Mouse (Mus musculus) kidney, postnatal 0 days (tissue): Measurements from ENCODE around the gene Rpa1. TPM values are rescaled to one million over a fixed set of nuclear protein-coding genes. Genes with fewer than 3 reads are reported as not detected.
A peak's percentile ranks its signal among the peaks of the same experiment; 100 is the strongest.

Experiments used
- ATAC-seq: fragments of 200-750 bp; cut with Nextera tagmentation; replicated peaks from 2 replicates; pipeline ENCODE4 v1.8.0; 2017; ENCODE audit warnings: low read depth, moderate number of reproducible peaks, moderate TSS enrichment, moderate library complexity; ENCODE audit not compliant: low FRiP score
- DNase-seq: peaks from one replicate; pipeline ENCODE4 v3.0.0-alpha.2; 2016; ENCODE audit warnings: low spot score
- H3K27ac ChIP-seq: fragments of 300-500 bp; sonication (generic); 2 replicates; pipeline ENCODE4 v1.5.1; 2014; ENCODE audit warnings: mild to moderate bottlenecking
- H3K27me3 ChIP-seq: fragments of 300-500 bp; sonication (generic); 2 replicates; pipeline ENCODE4 v1.6.1; 2014; ENCODE audit warnings: low read length, mixed read lengths; ENCODE audit not compliant: insufficient read depth
- H3K36me3 ChIP-seq: fragments of 300-500 bp; sonication (generic); 2 replicates; pipeline ENCODE4 v1.6.1; 2014; ENCODE audit warnings: low read length, mixed read lengths; ENCODE audit not compliant: insufficient read depth
- H3K4me1 ChIP-seq: fragments of 300-500 bp; sonication (generic); replicated peaks from 2 replicates; pipeline ENCODE4 v1.6.1; 2014; ENCODE audit warnings: antibody characterized with exemption, low read length, mixed read lengths; ENCODE audit not compliant: insufficient read depth
- H3K4me2 ChIP-seq: fragments of 300-500 bp; sonication (generic); 2 replicates; pipeline ENCODE4 v1.6.1; 2014; ENCODE audit warnings: mild to moderate bottlenecking, low read length, moderate library complexity, mixed read lengths
- H3K4me3 ChIP-seq: fragments of 300-500 bp; sonication (generic); replicated peaks from 2 replicates; pipeline ENCODE4 v1.5.1; 2014; ENCODE audit warnings: low read depth, low read length
- H3K9ac ChIP-seq: fragments of 300-500 bp; sonication (generic); 2 replicates; pipeline ENCODE4 v1.6.1; 2014; ENCODE audit warnings: low read depth, low read length
- H3K9me3 ChIP-seq: fragments of 300-500 bp; sonication (generic); replicated peaks from 2 replicates; pipeline ENCODE4 v1.6.1; 2016; ENCODE audit warnings: low read length, inconsistent platforms, mixed read lengths
- CTCF ChIP-seq: IDR thresholded peaks from 2 replicates; pipeline ENCODE4 v1.5.1; 2016; ENCODE audit warnings: antibody characterized with exemption, low read depth, mild to moderate bottlenecking, moderate library complexity
- WGBS: fragments of 180-500 bp; shearing (Covaris S2); extraction: QIAGEN DNeasy Blood & Tissue Kit; methylation state at CpG from one replicate; pipeline ENCODE4 v1.1.7; 2014; 5-methylcytosine and 5-hydroxymethylcytosine counted together
- polyA plus RNA-seq: library from polyadenylated mRNA; unstranded; fragments of >200 nt; fragmentation: Nextera tagmentation; extraction: Ambion mirVana; gene quantifications from 2 replicates; pipeline ENCODE4 v1.2.1, GENCODE M21; 2015

Rpa1 gene
- polyA plus RNA-seq, 1 experiment from 2014 or later, result 70.7 TPM

DNA sequence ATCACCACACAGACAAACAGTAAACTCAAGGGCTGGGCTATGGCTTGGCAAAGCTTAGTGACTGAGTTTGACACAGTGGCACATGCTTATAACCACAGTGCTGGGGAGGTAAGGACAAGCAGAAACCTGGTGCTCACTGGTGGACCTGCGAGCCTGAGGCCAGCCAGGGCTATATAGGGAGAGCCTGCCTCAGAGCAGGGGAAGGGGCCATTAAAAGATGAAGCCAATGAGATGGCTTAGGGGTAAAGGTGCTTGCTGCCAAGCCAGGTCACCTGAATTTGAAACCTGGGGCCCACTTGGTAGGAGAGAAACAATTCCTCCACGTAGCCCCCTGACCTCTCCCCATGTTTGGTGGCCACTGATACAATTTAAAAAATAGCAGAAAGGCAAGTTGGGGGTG is 5.0 kb downstream of the Rpa1 start:
- H3K9ac ChIP-seq, result no peak overlapping the region
- WGBS, result 84% methylated on average over 2 of the region's 2 CpGs
- H3K4me2 ChIP-seq, result no peak overlapping the region
- H3K36me3 ChIP-seq, result peaks cover 12% of the 10 kb centered on the region
- TF ChIP-seq CTCF, result no peak
- DNase-seq, result no peak
- no peak overlapping the region for H3K4me3 ChIP-seq
- no peaks in the 10 kb centered on the region for H3K27me3 ChIP-seq
- ATAC-seq, result no peak
- no peaks in the 10 kb centered on the region for H3K9me3 ChIP-seq
- H3K4me1 ChIP-seq, result no peaks in the 10 kb centered on the region
- H3K27ac ChIP-seq, result no peak overlapping the region

DNA sequence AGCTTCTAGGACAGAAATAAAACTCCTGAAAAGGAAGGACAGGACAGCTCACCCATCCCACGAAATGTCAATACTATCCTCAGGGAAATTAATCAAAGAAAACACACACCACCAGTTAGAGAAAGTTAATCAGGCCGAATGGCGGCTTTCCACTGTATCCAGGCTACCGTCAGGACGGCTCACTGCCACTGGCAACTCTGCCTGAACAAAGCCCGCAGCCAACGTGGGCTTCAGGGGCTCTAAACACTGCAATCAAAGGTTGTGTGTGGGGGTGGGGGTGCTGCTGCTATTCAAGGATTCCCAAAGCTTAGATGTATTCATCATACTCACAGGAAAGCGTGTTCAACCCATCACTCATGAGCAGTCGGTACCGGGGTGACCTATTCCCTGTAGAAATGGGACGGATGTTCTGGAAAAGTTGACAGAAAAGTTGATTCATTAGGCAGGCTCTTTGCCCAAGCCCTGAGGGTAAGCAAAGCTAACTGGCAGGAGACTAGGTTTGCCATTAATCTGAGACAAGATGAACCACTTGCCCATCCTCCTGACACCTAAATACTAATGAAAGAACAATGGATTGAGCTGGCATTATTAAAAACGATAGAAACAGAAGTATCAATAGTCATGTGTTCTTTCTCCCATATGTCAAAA is 7.3 kb downstream of the Rpa1 start:
- Histone ChIP-seq H3K4me1 (no peaks in the 10 kb centered on the region), H3K36me3 (peaks cover 22% of the 10 kb centered on the region), H3K4me2 (no peak overlapping the region), H3K27ac (0 out of 2 replicates have a peak overlapping the region, but pooled peaks have one; percentile 50), H3K9ac (no peak overlapping the region), H3K27me3 (no peaks in the 10 kb centered on the region), H3K9me3 (no peaks in the 10 kb centered on the region), H3K4me3 (no peak overlapping the region)
- DNase-seq, result no peak
- TF ChIP-seq CTCF, result no peak
- 82% methylated on average over 12 of the region's 12 CpGs for WGBS
- no peak for ATAC-seq

DNA sequence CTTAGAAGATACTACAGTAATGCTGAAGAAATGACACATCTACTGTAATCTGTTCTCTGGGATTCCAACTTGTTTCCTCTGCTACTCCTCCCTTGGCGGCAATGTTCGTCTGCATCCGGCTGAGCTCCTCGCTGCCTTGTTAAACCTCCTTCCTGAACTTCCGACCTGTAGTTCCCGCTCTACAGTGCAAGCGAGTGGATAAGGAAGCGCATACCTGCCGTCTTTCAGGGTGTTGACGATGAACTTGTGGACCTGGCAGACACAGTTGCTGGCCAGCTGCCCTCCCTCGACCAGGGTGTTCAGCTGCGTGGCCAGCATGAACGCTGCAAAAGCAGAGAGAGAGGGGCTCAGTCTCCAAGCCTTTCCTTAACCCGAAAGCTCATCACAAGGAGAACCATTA is 8.0 kb downstream of the Rpa1 start:
- DNase-seq (no peak), ATAC-seq (no peak)
- Histone ChIP-seq H3K4me3 (no peak overlapping the region), H3K27ac (peak overlapping the region; percentile 50; the same call in 1 of the 2 replicates), H3K9ac (no peak overlapping the region), H3K27me3 (no peaks in the 10 kb centered on the region), H3K9me3 (no peaks in the 10 kb centered on the region), H3K4me2 (no peak overlapping the region), H3K36me3 (peaks cover 22% of the 10 kb centered on the region), H3K4me1 (no peaks in the 10 kb centered on the region)
- TF ChIP-seq CTCF, result no peak
- 80% methylated on average over 14 of the region's 14 CpGs for WGBS

DNA sequence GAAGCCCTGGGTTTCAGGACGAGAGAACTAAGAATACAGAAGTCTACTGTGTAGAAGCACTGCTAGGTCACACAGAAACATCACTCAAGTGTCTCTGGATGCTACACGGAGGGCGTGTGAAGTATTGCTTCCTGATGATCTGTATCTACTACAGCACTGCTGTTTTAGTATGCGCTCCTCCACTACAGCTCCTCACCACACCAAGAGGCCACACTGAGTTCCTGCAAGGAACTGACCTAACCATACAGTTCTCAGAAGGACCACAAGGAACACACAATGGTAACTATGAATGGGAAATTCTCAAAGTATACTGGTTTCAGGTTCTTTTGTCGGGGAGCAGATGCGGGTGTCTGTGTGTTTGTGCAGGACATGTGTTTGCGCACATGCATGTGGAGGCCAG is 10.9 kb downstream of the Rpa1 start:
- Histone ChIP-seq H3K4me2 (no peak overlapping the region), H3K36me3 (peaks cover 22% of the 10 kb centered on the region), H3K27ac (no peak overlapping the region), H3K9me3 (no peaks in the 10 kb centered on the region), H3K4me3 (no peak overlapping the region), H3K9ac (no peak overlapping the region), H3K27me3 (no peaks in the 10 kb centered on the region), H3K4me1 (no peaks in the 10 kb centered on the region)
- 85% methylated on average over 7 of the region's 7 CpGs for WGBS
- TF ChIP-seq CTCF, result no peak
- ATAC-seq (no peak), DNase-seq (no peak)

DNA sequence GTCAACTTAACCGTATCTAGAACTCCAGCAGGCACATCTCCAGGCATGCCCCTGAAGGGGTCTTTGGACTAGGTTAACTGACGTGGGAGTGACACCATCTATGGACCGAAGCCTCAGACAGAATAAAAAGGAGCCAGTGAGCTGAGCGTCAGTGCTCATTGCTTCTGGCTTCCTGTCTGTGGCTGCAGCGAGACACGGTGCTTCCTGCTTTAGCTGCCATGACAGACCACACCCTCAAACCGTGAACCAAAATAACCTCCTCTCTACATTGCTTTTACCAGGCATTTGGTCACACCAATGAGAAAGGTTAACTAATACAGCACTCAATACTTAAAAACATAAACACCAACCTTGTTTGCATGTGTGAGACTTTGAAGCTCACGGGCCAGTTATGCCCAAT is 11.4 kb downstream of the Rpa1 start:
- H3K4me3 ChIP-seq, result no peak overlapping the region

DNA sequence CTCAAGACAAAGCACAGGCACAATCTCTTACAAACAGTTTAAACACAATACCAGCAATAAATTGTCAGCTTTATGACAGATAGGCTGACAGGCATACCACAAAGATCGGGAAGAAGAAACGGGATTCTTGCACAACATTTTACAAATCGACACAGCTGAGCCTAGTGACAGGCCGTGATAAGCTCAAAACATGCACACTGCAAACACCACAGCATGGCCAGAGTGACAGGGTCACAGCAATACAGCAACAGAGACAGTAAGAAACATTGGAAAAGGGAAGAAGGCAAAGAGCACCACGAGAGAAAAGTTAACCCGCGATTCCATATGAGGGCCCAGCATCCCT is 22.2 kb downstream of the Rpa1 start:
- no peak overlapping the region for H3K4me3 ChIP-seq
- H3K9me3 ChIP-seq, result no peaks in the 10 kb centered on the region
- H3K4me1 ChIP-seq, result 0 out of 2 replicates have a peak, but pooled peaks cover 4% of the 10 kb centered on the region
- DNase-seq (no peak), ATAC-seq (no peak)
- no peak overlapping the region for H3K9ac ChIP-seq
- WGBS, result 48% methylated on average over 7 of the region's 7 CpGs
- H3K27me3 ChIP-seq, result no peaks in the 10 kb centered on the region
- TF ChIP-seq CTCF, result no peak
- no peak overlapping the region for H3K4me2 ChIP-seq
- no peak overlapping the region for H3K27ac ChIP-seq
- H3K36me3 ChIP-seq, result peaks cover 3% of the 10 kb centered on the region; the same call in 1 of the 2 replicates

More for the DNA sequence above, 11.4 kb downstream of the Rpa1 start:
- Histone ChIP-seq H3K4me2 (no peak overlapping the region), H3K27me3 (no peaks in the 10 kb centered on the region), H3K27ac (no peak overlapping the region), H3K9me3 (no peaks in the 10 kb centered on the region), H3K36me3 (peaks cover 22% of the 10 kb centered on the region), H3K4me1 (no peaks in the 10 kb centered on the region), H3K9ac (no peak overlapping the region)
- DNase-seq (no peak), ATAC-seq (no peak)
- WGBS, result 73% methylated on average over 8 of the region's 8 CpGs
- no peak for TF ChIP-seq CTCF
